Mouse (Mus musculus): Measurements from ENCODE around the gene Stat5b.

The Stat5b gene

GRCm38 (mm10) chr11:100885472-100885871 is 34.9 kb upstream of the Stat5b start:
- no peak for TF ChIP-seq GATA4 (IDR thresholded peaks at IDR 0.05; ENCODE audit: insufficient replicate concordance, low read length)

- no peak for TF ChIP-seq GATA4 (IDR thresholded peaks at IDR 0.05; ENCODE audit: insufficient replicate concordance, low read length)
Measured at GRCm38 (mm10) chr11:100883640-100884039, 33.1 kb upstream of the Stat5b start.

GRCm38 (mm10) chr11:100879321-100880078 is 29.0 kb upstream of the Stat5b start:
- no peak for TF ChIP-seq GATA4 (IDR thresholded peaks at IDR 0.05; ENCODE audit: insufficient replicate concordance, low read length)

- TF ChIP-seq GATA4 (IDR thresholded peaks at IDR 0.05; ENCODE audit: insufficient replicate concordance, low read length), result no peak
Measured at GRCm38 (mm10) chr11:100875761-100876160, 25.2 kb upstream of the Stat5b start.

- TF ChIP-seq GATA4 (IDR thresholded peaks at IDR 0.05; ENCODE audit: insufficient replicate concordance, low read length), result no peak
Measured at GRCm38 (mm10) chr11:100870968-100871350, 20.4 kb upstream of the Stat5b start.

- TF ChIP-seq GATA4 (IDR thresholded peaks at IDR 0.05; ENCODE audit: insufficient replicate concordance, low read length), result no peak
Measured at GRCm38 (mm10) chr11:100870256-100870967, 19.9 kb upstream of the Stat5b start.

- no peak for TF ChIP-seq GATA4 (IDR thresholded peaks at IDR 0.05; ENCODE audit: insufficient replicate concordance, low read length)
Measured at GRCm38 (mm10) chr11:100865618-100866017, 15.1 kb upstream of the Stat5b start.

GRCm38 (mm10) chr11:100863141-100863540 is 12.6 kb upstream of the Stat5b start:
- TF ChIP-seq GATA4 (IDR thresholded peaks at IDR 0.05; ENCODE audit: insufficient replicate concordance, low read length), result no peak

GRCm38 (mm10) chr11:100861836-100862235 is 11.3 kb upstream of the Stat5b start:
- TF ChIP-seq GATA4 (IDR thresholded peaks at IDR 0.05; ENCODE audit: insufficient replicate concordance, low read length), result no peak

- no peak for TF ChIP-seq GATA4 (IDR thresholded peaks at IDR 0.05; ENCODE audit: insufficient replicate concordance, low read length)
Measured at GRCm38 (mm10) chr11:100861335-100861734, 10.8 kb upstream of the Stat5b start.

GRCm38 (mm10) chr11:100860198-100861048 is 9.9 kb upstream of the Stat5b start:
- TF ChIP-seq GATA4 (IDR thresholded peaks at IDR 0.05; ENCODE audit: insufficient replicate concordance, low read length), result peak; percentile 57; the same call in 1 of the 2 replicates

- TF ChIP-seq GATA4 (IDR thresholded peaks at IDR 0.05; ENCODE audit: insufficient replicate concordance, low read length), result no peak
Measured at GRCm38 (mm10) chr11:100859579-100860075, 9.1 kb upstream of the Stat5b start.

- no peak for TF ChIP-seq GATA4 (IDR thresholded peaks at IDR 0.05; ENCODE audit: insufficient replicate concordance, low read length)
Measured at GRCm38 (mm10) chr11:100858935-100859578, 8.5 kb upstream of the Stat5b start, which contains the start of gene Stat5a. Gene Stat5a (plus strand): TSS chr11:100859351.

GRCm38 (mm10) chr11:100857960-100858359 is 7.4 kb upstream of the Stat5b start:
- no peak for TF ChIP-seq GATA4 (IDR thresholded peaks at IDR 0.05; ENCODE audit: insufficient replicate concordance, low read length)

GRCm38 (mm10) chr11:100855178-100855577 is 4.7 kb upstream of the Stat5b start:
- TF ChIP-seq GATA4 (IDR thresholded peaks at IDR 0.05; ENCODE audit: insufficient replicate concordance, low read length), result no peak

All from liver, adult (tissue).